Mouse (Mus musculus): ENCODE measurements around the gene Eefsec.

Eefsec gene

DNA sequence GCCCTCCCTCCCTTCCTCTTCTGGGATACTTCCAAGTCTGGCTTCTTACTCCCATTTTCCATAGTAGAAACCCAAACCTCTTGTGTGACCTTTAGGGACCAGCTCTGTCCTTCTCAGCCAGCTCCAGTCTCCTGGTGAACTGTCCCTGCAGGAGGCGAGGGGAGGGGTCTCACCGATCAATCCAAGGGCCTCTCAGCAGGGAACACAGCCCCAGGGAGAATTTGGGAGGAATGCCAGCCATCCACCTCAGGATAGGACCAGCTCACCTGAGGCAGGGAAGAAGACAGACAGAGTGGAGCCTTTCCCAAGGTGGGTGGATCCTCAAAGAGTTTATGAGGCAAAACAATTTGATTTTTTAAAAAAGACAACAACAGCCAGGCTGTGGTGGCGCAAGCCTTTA is 236.2 kb downstream of the Eefsec start:
- no peak for DNase-seq (ENCODE audit: low spot score in 2 of 2)

DNA sequence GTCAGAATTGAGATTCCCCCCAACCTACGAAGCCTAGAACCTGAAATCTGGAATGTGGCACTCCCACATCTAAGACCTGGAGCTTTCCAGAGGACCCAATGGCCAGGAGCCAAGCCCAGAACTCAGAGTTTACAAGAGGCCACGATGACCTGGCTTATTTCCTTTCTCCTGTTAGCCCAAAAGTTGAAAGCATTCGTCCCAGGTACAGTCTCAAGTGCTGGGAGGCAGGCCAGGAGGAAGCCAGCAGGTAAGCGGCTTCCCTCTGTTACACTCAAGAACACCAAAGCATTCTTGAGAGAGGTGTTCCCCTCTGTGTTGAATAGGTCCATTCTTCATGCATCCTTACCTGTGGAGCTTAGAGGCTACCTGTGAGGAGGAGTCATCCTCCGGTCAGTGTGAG is 236.9 kb downstream of the Eefsec start:
- no peak for DNase-seq (ENCODE audit: low spot score in 2 of 2)

DNA sequence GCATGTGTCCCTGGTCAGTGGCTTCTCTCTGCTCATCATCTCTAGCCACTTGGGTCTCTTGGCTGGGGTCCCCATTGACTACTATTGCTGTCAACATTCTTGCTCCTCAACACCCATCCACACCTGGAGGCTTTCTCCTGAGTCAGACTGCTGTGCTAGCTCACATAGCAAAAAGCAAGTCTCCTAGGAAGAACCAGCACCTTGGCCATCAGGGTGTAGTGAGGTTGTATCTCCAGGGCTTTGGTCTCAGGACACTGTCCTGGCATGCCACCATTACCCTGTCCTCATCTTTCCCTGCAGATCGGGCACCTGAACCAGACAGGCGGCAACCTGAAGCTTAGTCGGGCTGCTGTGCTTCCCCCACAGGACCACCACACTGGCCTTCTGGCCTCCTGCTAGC is 238.0 kb downstream of the Eefsec start:
- DNase-seq (ENCODE audit: low spot score in 2 of 2), result no peak

DNA sequence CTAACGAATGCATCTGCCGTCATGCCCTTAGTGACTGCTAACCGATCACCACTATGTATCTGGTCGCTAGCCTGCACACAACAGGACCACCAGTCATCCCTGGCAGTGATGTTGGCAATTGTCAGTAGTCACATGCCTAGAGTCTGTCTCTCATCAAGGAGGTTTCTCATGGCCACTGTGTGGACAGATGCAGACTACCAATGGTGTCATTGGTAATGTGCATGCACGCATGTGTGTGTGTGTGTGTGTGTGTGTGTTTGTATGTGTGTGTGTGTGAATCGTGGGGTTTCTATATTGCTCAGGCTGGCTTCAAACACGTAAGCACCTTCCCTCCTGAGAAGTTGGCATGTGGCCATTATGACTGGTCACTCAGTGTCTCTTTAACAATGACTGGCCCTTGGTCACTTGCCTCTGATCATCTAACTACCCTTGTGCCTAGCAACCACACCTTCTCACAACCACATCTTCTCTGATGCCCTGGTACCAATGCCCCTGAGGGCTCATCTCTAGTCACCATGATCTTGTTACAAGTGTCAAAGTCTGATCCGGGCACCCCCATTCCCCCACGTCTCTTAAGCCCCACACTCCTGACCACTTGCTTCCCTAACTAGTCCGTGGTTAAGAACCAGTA is 238.8 kb downstream of the Eefsec start:
- no peak for DNase-seq (ENCODE audit: low spot score in 2 of 2)

All from thymus, postnatal 10 days (tissue).